Mouse (Mus musculus) midbrain, embryonic 10.5 days (tissue): ENCODE results near the gene Lbx2. TPM values are rescaled to one million over a fixed set of nuclear protein-coding genes. Genes with fewer than 3 reads are reported as not detected.
A peak's percentile ranks its signal among the peaks of the same experiment; 100 is the strongest.

Experiments
- DNase-seq: peaks from one replicate; pipeline ENCODE4 v3.0.0-alpha.2; 2017; ENCODE audit warnings: low spot score
- H3K27ac ChIP-seq: fragments of 300-500 bp; sonication (generic); replicated peaks from 2 replicates; pipeline ENCODE4 v1.5.1; 2016; ENCODE audit warnings: mild to moderate bottlenecking
- H3K27me3 ChIP-seq: fragments of 300-500 bp; sonication (generic); 2 replicates; pipeline ENCODE4 v1.6.1; 2016; ENCODE audit warnings: low read depth, mild to moderate bottlenecking; ENCODE audit not compliant: poor library complexity, severe bottlenecking
- H3K36me3 ChIP-seq: fragments of 300-500 bp; sonication (generic); 2 replicates; pipeline ENCODE4 v1.6.1; 2016; ENCODE audit warnings: mild to moderate bottlenecking, moderate library complexity
- H3K4me1 ChIP-seq: fragments of 300-500 bp; sonication (generic); 2 replicates; pipeline ENCODE4 v1.6.1; 2016
- H3K4me3 ChIP-seq: fragments of 300-500 bp; sonication (generic); 2 replicates; pipeline ENCODE4 v1.5.1; 2016; ENCODE audit warnings: mild to moderate bottlenecking, moderate library complexity
- H3K9me3 ChIP-seq: fragments of 300-500 bp; sonication (generic); replicated peaks from 2 replicates; pipeline ENCODE4 v1.6.1; 2016; ENCODE audit warnings: mild to moderate bottlenecking
- WGBS: fragments of 180-500 bp; shearing (Covaris S2); methylation state at CpG from one replicate; pipeline ENCODE4 v1.1.7; 2016; 5-methylcytosine and 5-hydroxymethylcytosine counted together
- polyA plus RNA-seq: library from polyadenylated mRNA; unstranded; fragments of >200 nt; fragmentation: Nextera tagmentation; extraction: Ambion mirVana; gene quantifications from 2 replicates; pipeline ENCODE4 v1.2.1, GENCODE M21; 2016

The Lbx2 gene
- polyA plus RNA-seq, 1 experiment from 2014 or later: 0.73 TPM

DNA sequence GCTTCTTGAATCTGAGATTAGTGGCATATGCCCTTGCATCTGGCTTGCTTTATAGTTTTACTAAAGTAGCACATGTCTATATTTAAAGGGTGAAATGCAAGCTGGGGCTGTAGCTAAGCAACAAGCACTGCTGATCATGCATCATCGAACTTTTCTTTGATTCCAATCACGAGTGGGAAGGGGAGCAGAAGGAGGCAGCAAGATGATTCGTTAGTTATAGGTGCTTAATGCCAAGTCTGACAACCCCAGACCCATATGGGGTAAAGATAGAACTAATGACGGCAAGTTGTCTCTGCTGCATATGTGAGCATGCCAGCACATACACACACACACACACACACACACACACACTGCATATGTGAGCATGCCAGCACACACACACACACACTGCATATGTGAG, 18.0 kb downstream of the Lbx2 start:
- WGBS: 77% methylated on average over 4 of the region's 4 CpGs
- peaks cover 43% of the 10 kb centered on the region for H3K4me1 ChIP-seq

DNA sequence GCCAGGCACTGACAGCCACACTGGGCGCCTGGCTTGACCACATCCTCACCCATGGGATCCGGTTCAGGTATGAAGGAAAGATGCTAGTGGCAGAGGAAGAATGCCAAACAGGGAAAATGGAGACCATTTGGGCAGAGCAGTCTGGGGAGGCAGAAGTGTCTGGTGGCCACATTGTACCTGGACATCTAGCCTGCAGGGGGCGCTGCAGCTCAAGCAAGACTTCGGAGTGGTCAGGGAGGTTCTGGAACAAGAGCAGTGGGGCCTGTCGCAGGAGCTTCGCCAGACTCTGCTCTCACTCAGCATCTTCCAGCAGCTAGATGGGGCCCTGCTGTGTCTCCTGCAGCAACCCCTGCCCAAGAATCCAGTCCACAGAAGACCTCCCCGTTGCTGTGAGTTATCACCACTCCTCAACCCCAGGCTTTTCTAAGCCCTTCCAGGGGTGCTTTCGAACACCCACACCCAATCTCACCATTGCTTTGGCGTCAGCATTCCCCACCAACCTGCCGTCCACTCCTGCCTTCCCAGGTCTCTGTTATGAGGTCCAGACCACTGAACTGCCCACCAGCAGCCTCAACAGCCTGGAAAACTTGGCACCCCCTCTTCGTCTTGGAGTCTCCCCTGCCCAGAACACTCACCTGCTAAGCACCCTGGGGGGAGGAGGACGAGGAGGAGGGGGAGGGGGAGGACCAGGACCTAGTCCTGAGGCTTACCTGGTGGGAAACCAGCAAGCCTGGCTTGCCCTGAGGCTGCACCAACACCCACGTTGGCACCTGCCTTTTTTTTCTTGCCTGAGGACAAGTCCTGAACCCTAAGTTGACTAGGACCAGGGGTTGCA, 21.6 kb downstream of the Lbx2 start:
- DNase-seq: peak; percentile 83
- WGBS: 36% methylated on average over 13 of the region's 13 CpGs
- Histone ChIP-seq H3K27me3 (peaks cover 10% of the 10 kb centered on the region), H3K27ac (peak overlapping the region; percentile 88), H3K4me3 (peak overlapping the region; percentile 77), H3K4me1 (peaks cover 35% of the 10 kb centered on the region), H3K9me3 (no peaks in the 10 kb centered on the region), H3K36me3 (peaks cover 29% of the 10 kb centered on the region)

More for the DNA sequence above, 18.0 kb downstream of the Lbx2 start:
- Histone ChIP-seq H3K27me3 (peaks cover 26% of the 10 kb centered on the region), H3K27ac (no peak overlapping the region), H3K4me3 (no peak overlapping the region), H3K36me3 (peaks cover 15% of the 10 kb centered on the region), H3K9me3 (no peaks in the 10 kb centered on the region)
- no peak for DNase-seq

DNA sequence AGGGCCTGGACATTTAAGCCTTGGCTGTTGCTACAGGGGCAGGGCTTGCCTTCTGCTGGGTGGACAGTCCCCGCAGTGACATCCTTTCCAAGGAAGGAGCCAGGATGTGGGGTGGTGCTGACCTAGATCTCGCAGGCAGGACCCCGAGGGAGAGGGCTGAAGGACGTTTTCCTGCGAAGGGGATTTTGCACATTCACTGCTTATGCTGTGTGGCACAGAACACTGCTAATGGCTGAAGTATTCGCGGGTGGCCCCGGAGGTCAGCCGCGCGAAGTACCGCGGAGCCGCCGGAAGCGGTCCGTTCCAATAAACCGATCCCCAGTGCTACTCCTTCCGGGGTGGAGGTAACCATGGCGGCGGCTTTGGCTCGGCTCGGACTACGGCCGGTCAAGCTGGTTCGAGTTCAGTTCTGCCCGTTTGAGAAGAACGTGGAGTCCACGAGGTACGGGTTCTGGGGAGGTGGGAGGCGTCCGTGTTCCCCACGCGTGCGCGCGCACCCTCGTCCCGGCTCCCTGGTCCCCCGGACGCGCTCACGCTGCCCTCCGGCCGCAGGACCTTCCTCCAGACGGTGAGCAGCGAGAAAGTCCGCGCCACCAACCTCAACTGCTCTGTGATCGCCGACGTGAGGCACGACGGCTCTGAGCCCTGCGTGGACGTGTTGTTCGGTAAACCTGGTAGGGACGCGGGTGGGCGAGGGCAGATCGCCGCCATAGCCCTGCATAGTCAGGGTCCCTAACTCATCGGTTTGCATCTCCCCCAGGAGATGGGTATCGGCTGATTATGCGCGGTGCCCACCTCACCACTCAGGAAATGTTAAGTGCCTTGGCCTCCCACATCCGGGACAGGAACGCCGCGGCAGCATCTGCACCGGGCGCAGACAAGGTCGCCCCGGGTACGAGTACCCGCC, 22.8 kb downstream of the Lbx2 start, which contains the start of gene Mrpl53:
Gene Mrpl53, plus strand, starts transcription at position 279 of the 907 bp plus-strand sequence.
- WGBS: under 1% methylated on average over 76 of the region's 76 CpGs
- Histone ChIP-seq H3K4me1 (peaks cover 27% of the 10 kb centered on the region), H3K9me3 (no peaks in the 10 kb centered on the region), H3K27me3 (no peaks in the 10 kb centered on the region), H3K36me3 (peaks cover 29% of the 10 kb centered on the region), H3K4me3 (peak within 1 kb of the TSS; percentile 77), H3K27ac (peak within 1 kb of the TSS; percentile 88)
- peak; percentile 83 for DNase-seq

DNA sequence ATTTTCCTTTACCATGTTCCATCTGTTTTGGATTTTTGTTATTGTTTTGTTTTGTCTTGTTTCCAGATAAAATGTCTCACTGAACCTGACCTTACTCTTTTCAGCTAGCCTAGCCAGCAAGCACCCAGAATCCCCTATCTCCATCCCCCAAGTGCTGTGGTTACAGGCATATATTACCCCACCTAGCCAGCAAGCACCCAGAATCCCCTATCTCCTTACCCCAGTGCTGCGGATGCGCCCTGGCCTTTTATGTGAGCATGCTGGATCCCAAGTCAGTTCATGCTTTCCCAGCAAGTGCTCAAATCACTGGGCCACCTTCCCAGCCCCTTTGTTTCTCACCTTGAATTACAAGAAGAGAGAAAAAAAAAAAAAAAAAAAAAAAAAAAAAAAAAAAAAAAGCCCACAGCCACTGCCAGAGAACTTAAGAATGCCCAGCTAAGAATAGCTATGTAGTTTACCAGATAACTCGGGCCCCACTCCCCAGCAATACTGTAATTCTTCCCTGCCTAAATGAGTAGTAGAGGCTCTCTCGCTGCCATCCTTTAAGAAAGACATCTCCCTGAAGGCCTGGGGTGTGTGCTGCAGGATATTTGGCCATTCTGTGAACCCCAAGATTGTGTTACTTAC, 25.5 kb downstream of the Lbx2 start:
- H3K9me3 ChIP-seq: no peaks in the 10 kb centered on the region
- peaks cover 21% of the 10 kb centered on the region for H3K36me3 ChIP-seq
- peaks cover 50% of the 10 kb centered on the region for H3K4me1 ChIP-seq
- H3K27ac ChIP-seq: no peak overlapping the region
- 90% methylated on average over 4 of the region's 4 CpGs for WGBS
- no peak for DNase-seq
- H3K27me3 ChIP-seq: no peaks in the 10 kb centered on the region
- H3K4me3 ChIP-seq: no peak overlapping the region

DNA sequence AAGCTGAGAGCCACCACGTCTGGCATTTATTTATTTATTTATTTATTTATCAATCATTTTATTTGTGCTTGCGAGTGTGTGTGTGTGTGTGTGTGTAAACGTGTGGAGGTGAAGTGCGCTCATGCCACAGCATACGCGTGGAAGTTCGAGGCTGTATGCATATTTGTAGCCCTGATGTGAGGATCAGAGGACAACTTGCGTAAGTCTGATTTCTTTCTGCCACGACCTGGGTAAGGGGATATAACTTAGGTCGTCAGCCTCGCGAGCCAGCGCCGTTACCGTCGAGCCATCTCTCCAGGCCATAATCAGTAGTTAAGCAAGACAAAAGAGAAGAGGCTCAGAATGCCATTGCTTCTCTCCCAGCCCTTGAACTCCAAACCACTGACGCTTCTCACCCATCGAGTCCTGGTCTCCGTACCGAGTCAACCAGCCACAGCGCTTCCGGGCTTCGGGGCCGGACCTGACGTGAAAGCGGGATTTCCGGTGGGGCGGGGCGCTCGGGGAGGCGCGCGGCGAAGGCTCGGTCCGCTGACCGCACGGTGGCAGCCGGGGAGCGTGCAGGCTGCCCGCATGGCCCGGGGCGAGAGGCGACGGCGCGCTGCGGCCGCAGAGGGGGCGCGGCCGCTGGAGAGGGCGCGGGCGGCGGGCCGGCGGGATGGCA, 29.0 kb downstream of the Lbx2 start, which contains the start of gene Mogs:
Gene Mogs, plus strand, starts transcription at position 486 of the 661 bp plus-strand sequence.
- peak within 1 kb of the TSS; percentile 89 for H3K4me3 ChIP-seq
- peak; percentile 95 for DNase-seq
- 1% methylated on average over 49 of the region's 58 CpGs for WGBS
- H3K4me1 ChIP-seq: peaks cover 53% of the 10 kb centered on the region
- H3K9me3 ChIP-seq: no peaks in the 10 kb centered on the region
- peak within 1 kb of the TSS; percentile 90 for H3K27ac ChIP-seq
- peaks cover 47% of the 10 kb centered on the region for H3K36me3 ChIP-seq
- no peaks in the 10 kb centered on the region for H3K27me3 ChIP-seq

DNA sequence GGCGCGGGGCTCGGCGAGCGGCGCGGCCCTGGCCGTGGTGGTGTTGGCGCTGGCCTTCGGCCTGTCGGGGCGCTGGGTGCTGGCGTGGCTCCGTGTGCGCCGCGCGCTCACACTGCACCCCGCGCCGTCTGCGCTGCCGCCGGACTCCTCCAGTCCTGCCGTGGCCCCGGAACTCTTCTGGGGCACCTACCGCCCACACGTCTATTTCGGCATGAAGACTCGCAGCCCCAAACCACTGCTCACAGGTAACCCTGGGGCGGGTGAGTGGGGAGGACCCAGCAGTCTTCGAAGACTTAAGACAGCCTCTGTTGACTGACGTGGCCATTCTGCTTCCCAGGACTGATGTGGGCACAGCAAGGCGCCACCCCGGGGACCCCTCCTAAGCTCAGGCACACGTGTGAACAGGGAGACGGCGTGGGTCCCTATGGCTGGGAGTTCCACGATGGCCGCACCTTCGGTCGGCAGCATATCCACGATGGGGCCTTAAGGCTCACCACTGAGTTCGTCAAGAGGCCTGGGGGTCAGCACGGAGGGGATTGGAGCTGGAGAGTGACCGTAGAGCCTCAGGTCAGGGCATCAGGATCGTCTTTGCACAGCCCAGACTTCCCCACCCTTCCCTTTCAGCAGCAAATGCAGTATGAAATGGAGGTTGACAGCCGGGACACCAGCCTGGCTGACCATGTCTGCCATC, 29.7 kb downstream of the Lbx2 start:
- Histone ChIP-seq H3K4me3 (peak overlapping the region; percentile 89), H3K9me3 (no peaks in the 10 kb centered on the region), H3K4me1 (peaks cover 55% of the 10 kb centered on the region), H3K27me3 (no peaks in the 10 kb centered on the region), H3K36me3 (peaks cover 41% of the 10 kb centered on the region), H3K27ac (peak overlapping the region; percentile 90)
- WGBS: 2% methylated on average over 44 of the region's 48 CpGs
- no peak for DNase-seq

DNA sequence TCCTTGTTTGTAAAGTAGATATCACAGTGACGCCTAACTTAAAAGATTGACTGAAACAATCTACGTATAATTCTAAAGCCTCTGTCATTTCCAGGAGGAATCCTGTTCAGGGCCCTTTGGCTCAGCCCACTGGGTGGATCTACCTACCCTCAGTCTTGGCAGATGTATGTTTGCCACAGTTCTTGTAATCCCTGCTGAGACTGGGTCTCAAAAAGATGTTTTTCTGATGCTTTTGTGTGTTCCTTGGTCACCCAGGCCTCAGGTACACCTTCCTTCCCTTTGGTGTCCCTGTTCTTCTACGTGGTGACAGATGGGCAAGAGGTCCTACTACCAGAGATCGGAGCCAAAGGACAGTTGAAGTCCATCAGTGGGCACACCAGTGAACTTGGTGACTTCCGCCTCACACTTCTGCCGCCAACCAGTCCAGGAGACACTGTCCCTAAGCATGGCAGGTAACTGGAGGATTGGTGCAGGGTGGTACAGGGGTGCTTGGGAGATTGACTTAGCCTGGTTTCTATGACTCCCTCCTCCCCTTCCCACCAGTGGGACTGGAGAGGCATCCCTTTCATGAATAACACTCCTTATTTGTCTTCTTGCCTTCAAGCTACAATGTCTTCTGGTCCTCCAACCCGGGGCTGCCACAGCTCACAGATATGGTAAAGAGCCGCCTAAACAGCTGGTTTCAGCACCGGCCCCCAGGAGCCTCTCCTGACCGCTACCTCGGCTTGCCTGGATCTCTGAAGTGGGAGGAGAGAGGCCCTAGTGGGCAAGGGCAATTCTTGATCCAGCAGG, 30.4 kb downstream of the Lbx2 start:
- DNase-seq: no peak
- Histone ChIP-seq H3K27me3 (no peaks in the 10 kb centered on the region), H3K4me3 (peak overlapping the region; percentile 89), H3K36me3 (peaks cover 34% of the 10 kb centered on the region), H3K9me3 (no peaks in the 10 kb centered on the region), H3K27ac (peak overlapping the region; percentile 90; the same call in 1 of the 2 replicates), H3K4me1 (peaks cover 55% of the 10 kb centered on the region)
- WGBS: 84% methylated on average over 11 of the region's 11 CpGs

DNA sequence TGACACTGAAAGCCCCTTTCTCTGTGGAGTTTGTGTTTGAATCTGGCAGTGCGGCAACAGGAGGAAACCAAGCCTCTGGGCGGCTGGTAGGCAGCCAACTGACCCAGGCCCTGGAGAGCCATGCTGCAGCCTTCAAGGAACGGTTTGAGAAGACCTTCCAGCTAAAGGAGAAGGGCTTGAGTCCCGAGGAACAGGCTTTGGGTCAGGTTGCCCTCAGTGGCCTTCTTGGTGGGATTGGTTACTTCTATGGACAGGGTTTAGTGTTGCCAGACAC, 30.9 kb downstream of the Lbx2 start:
- H3K4me1 ChIP-seq: peaks cover 60% of the 10 kb centered on the region
- no peaks in the 10 kb centered on the region for H3K9me3 ChIP-seq
- peak overlapping the region; percentile 89 for H3K4me3 ChIP-seq
- DNase-seq: no peak
- peaks cover 34% of the 10 kb centered on the region for H3K36me3 ChIP-seq
- H3K27me3 ChIP-seq: no peaks in the 10 kb centered on the region
- WGBS: 91% methylated on average over 4 of the region's 4 CpGs
- peak overlapping the region; percentile 7; the same call in 1 of the 2 replicates for H3K27ac ChIP-seq

DNA sequence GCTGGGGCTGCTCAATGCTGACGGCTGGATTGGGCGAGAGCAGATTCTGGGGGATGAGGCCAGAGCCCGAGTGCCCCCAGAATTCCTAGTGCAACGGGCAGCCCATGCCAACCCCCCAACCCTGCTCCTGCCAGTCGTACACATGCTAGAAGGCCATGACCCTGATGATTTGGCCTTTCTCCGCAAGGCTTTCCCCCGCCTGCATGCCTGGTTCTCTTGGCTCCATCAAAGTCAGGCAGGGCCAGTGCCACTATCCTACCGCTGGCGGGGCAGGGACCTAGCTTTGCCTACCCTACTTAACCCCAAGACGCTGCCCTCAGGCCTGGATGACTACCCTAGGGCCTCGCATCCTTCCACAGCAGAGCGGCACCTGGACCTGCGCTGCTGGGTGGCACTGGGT, 31.4 kb downstream of the Lbx2 start:
- 0 out of 2 replicates have a peak overlapping the region, but pooled peaks have one; percentile 10 for H3K27ac ChIP-seq
- peaks cover 65% of the 10 kb centered on the region for H3K4me1 ChIP-seq
- peak overlapping the region; percentile 89; the same call in 1 of the 2 replicates for H3K4me3 ChIP-seq
- H3K9me3 ChIP-seq: no peaks in the 10 kb centered on the region
- no peaks in the 10 kb centered on the region for H3K27me3 ChIP-seq
- no peak for DNase-seq
- peaks cover 34% of the 10 kb centered on the region for H3K36me3 ChIP-seq
- WGBS: 88% methylated on average over 13 of the region's 13 CpGs

DNA sequence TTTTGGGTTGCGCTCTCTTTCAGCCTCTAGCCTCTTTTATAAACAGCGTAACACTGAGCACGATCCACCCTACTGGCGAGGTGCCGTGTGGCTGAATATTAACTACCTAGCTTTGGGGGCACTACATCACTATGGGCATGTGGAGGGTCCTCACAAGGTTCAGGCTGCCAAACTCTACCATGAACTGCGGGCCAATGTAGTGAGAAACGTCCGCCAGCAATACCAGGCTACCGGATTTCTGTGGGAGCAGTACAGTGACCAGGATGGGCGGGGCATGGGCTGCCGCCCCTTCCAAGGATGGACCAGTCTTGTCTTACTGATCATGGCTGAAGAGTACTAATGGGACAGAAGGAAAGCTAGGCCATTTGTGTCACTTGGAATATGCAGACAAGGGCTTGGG, 32.2 kb downstream of the Lbx2 start:
- no peaks in the 10 kb centered on the region for H3K9me3 ChIP-seq
- H3K4me1 ChIP-seq: peaks cover 73% of the 10 kb centered on the region
- H3K27ac ChIP-seq: no peak overlapping the region
- no peak for DNase-seq
- H3K4me3 ChIP-seq: peak overlapping the region; percentile 89; the same call in 1 of the 2 replicates
- peaks cover 41% of the 10 kb centered on the region for H3K36me3 ChIP-seq
- 89% methylated on average over 11 of the region's 11 CpGs for WGBS
- H3K27me3 ChIP-seq: no peaks in the 10 kb centered on the region
